Mouse (Mus musculus) lung, postnatal 0 days (tissue): ENCODE results near the gene Esrrg.

Source experiments
- CTCF ChIP-seq: IDR thresholded peaks from 2 replicates; pipeline ENCODE4 v1.5.1; 2016; ENCODE audit warnings: antibody characterized with exemption, mild to moderate bottlenecking
- EP300 ChIP-seq: IDR thresholded peaks from 2 replicates; pipeline ENCODE4 v1.6.1; 2016; ENCODE audit warnings: antibody characterized with exemption, mild to moderate bottlenecking, control low read depth

- TF ChIP-seq CTCF, result no peak
- no peak for TF ChIP-seq EP300
Observed at GRCm38 (mm10) chr1:187997584-187998338, 389.2 kb downstream of the Esrrg start.
